Mouse (Mus musculus) spleen, adult 2 months (tissue): ENCODE data around the gene Ttll4. TPM values are rescaled to one million over a fixed set of nuclear protein-coding genes. Genes with fewer than 3 reads are reported as not detected.

Source experiments
- DNase-seq, 2 experiments: peaks; one replicate each; pipeline versions ENCODE4 v3.0.0 to v3.0.0-alpha.2; 2012 to 2021; ENCODE audit warnings: low spot score in 2 of 2, low read depth in 1 of 2
- H3K27ac ChIP-seq: fragments of 200-500 bp; 2 replicates; pipeline ENCODE4 v1.5.1; 2012; ENCODE audit warnings: low read length, inconsistent platforms; ENCODE audit not compliant: insufficient read depth
- H3K27me3 ChIP-seq: fragments of 200-500 bp; 2 replicates; pipeline ENCODE4 v1.6.1; 2012; ENCODE audit warnings: mild to moderate bottlenecking, moderate library complexity, low read length, inconsistent platforms; ENCODE audit not compliant: control insufficient read depth, insufficient read depth
- H3K36me3 ChIP-seq: fragments of 200-500 bp; 2 replicates; pipeline ENCODE4 v1.6.1; 2012; ENCODE audit warnings: mild to moderate bottlenecking, low read length, inconsistent platforms; ENCODE audit not compliant: control insufficient read depth, insufficient read depth
- H3K4me1 ChIP-seq: fragments of 200-500 bp; 2 replicates; pipeline ENCODE4 v1.6.1; 2011; ENCODE audit warnings: inconsistent platforms; ENCODE audit not compliant: control insufficient read depth, insufficient read depth, insufficient read length
- H3K4me3 ChIP-seq: fragments of 200-500 bp; 2 replicates; pipeline ENCODE4 v1.5.1; 2011; ENCODE audit warnings: mild to moderate bottlenecking, inconsistent platforms; ENCODE audit not compliant: insufficient read depth, insufficient read length; ENCODE audit errors: extremely low read depth
- CTCF ChIP-seq: fragments of 200-500 bp; IDR thresholded peaks from 2 replicates; pipeline ENCODE4 v1.5.1; 2011; ENCODE audit warnings: mild to moderate bottlenecking, inconsistent platforms; ENCODE audit not compliant: insufficient read depth, insufficient read length, insufficient replicate concordance; ENCODE audit errors: extremely low read depth
- POLR2A ChIP-seq: fragments of 200-500 bp; IDR thresholded peaks from 2 replicates; pipeline ENCODE4 v1.6.1; 2011; ENCODE audit warnings: low read depth, low read length, inconsistent platforms
- WGBS: fragments of 180-500 bp; shearing (Covaris S2); methylation state at CpG from one replicate; pipeline ENCODE4 v1.1.7; 2018; 5-methylcytosine and 5-hydroxymethylcytosine counted together
- polyA plus RNA-seq: library from polyadenylated mRNA; depleted of rRNA; stranded (reverse); fragments of >200 nt; gene quantifications from 2 replicates; pipeline ENCODE4 v1.2.3, GENCODE M21; 2012; rRNA removed

Ttll4 gene
- 10.4 and 13.4 TPM in 2 replicates for polyA plus RNA-seq

DNA sequence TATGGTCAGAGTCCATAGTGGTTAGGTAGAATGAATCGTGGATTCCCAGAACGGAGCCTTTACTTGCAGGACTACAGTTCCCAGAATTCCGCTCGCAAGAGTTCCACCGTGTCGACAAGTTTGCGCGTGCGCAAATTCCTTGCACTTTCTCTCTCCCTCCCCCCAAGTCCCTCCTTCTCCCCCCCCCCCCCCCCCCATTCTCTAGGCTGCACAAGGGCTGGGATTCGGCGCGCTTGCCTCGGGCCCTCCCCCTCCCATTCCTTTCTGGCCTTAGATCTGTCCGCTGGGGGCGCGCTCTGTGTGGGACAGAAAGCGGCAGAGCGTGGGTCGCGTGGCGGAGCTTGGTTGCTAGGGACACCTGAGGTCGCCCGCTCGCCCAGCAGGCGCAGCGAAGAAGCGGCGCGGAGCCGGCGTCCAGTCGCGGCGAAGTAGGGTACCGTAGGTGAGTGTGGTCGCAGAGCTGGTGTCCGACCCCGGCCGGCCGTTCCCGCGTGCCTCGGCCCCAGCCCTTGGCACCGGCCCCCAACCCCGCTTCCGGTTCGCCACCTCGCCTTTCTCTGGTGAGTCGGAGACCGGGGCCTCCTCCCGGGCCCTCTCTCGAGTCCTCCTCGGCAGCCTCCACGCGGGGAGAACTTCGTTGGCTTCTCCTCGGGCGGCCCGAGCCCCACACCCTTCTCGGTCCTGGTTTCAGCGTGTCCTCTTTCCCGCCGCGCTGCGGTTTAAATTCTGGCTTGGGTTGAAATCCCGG is at the start of gene Ttll4:
Gene Ttll4 (plus strand): TSS at position 298 of the 748 bp plus-strand sequence.
- Histone ChIP-seq H3K27ac (peak within 1 kb of the TSS; percentile 59; the same call in 1 of the 2 replicates), H3K4me1 (no peaks in the 10 kb centered on the region), H3K4me3 (peak within 1 kb of the TSS; percentile 94), H3K36me3 (no peaks in the 10 kb centered on the region), H3K27me3 (no peaks in the 10 kb centered on the region)
- peak; percentile 76 to 89 for DNase-seq
- TF ChIP-seq POLR2A = no peak
- peak; percentile 62; the same call in 1 of the 2 replicates for TF ChIP-seq CTCF
- WGBS = under 1% methylated on average over 62 of the region's 66 CpGs

DNA sequence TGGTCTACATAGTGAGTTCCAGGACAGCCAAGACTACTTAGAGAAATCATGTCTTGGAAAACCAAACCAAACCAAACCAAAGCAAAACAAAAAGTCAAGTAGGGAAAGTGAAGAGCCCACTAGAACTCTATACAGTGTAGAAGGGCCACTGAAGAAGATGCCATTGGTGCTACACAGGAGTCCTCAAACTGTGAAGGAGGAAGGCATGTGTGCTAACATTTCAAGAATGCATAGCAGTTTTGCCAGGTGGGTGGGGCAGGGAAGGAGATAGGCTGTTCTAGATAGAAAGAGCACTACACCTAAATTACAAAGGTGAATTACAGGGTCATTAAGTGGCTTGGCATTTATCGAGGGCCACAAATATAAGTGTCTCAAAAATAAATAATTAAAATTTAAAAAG is 37.4 kb upstream of the Ttll4 start:
- TF ChIP-seq CTCF (no peak), POLR2A (no peak)
- Histone ChIP-seq H3K27ac (no peak overlapping the region), H3K27me3 (no peaks in the 10 kb centered on the region), H3K36me3 (no peaks in the 10 kb centered on the region), H3K4me1 (no peaks in the 10 kb centered on the region), H3K4me3 (no peak overlapping the region)
- WGBS = 88% methylated on average over 1 of the region's 1 CpGs
- no peak for DNase-seq

DNA sequence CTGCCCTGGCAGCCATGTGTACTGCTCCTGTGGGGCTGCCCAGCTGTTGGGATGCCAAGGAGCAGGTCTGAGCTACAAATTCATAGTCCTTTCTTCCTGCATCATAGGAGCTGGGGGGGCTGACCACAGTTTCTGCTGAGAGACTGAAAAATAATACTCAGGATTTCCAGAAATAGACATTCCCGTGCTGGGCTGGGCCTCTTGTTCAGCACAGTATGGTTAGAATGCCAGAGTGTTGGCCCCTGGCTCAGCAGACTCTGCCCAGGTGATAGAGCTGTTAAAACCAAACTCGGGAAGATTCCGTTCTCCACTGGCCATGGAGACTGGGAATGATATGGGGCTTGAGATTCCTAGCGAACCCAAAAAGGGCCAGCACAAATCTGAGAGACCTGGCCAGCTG is 35.5 kb upstream of the Ttll4 start:
- WGBS = 73% methylated on average over 4 of the region's 4 CpGs
- TF ChIP-seq POLR2A = no peak
- no peak for TF ChIP-seq CTCF
- no peaks in the 10 kb centered on the region for H3K4me1 ChIP-seq
- no peak overlapping the region for H3K27ac ChIP-seq
- no peaks in the 10 kb centered on the region for H3K36me3 ChIP-seq
- DNase-seq = no peak
- H3K27me3 ChIP-seq = no peaks in the 10 kb centered on the region
- no peak overlapping the region for H3K4me3 ChIP-seq

DNA sequence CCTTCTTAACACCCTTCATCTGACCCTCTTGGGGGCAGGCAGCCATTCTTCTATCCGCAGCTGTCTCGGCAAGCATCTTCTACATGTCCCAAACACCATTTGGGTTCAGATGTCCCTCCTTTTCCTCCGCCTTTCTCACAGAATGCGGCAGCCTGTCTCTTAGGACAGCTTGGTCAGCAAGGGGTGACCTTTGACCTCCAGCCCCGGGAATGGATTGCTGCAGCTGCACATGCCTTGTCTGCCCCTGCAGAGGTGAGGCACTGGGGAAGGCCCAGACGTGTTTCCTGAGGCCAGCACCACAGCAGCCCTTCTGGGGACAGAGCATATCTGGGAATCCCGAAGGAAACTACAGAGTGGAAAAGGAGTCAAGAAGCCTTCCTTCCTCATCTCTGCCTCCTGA is 33.5 kb upstream of the Ttll4 start:
- no peaks in the 10 kb centered on the region for H3K27me3 ChIP-seq
- H3K4me1 ChIP-seq = no peaks in the 10 kb centered on the region
- no peak for DNase-seq
- H3K27ac ChIP-seq = no peak overlapping the region
- WGBS = 75% methylated on average over 7 of the region's 7 CpGs
- TF ChIP-seq CTCF = no peak
- TF ChIP-seq POLR2A = no peak
- no peaks in the 10 kb centered on the region for H3K36me3 ChIP-seq
- H3K4me3 ChIP-seq = no peak overlapping the region

DNA sequence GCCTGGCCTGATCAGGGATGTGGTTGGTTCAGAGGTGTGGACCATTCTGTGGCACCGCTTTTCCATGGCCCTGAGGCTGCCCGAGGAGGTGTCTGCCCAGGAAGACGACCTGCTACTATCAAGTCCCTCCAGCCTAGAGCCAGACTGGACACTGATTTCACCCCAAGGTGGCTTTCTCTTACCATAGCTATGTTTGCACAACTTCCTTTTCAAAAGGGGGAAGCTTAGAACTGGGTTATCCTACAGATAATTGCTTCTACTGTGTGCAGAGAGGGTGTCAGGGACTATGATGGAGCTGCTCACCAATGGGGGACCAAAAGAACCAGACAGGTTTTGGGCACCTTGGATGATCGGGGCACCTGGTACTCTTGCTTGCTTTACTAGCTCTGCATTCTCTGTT is 28.8 kb upstream of the Ttll4 start:
- Histone ChIP-seq H3K27me3 (no peaks in the 10 kb centered on the region), H3K4me1 (no peaks in the 10 kb centered on the region), H3K27ac (no peak overlapping the region), H3K4me3 (no peak overlapping the region), H3K36me3 (no peaks in the 10 kb centered on the region)
- TF ChIP-seq POLR2A (no peak), CTCF (no peak)
- WGBS = 80% methylated on average over 4 of the region's 4 CpGs
- DNase-seq = no peak

DNA sequence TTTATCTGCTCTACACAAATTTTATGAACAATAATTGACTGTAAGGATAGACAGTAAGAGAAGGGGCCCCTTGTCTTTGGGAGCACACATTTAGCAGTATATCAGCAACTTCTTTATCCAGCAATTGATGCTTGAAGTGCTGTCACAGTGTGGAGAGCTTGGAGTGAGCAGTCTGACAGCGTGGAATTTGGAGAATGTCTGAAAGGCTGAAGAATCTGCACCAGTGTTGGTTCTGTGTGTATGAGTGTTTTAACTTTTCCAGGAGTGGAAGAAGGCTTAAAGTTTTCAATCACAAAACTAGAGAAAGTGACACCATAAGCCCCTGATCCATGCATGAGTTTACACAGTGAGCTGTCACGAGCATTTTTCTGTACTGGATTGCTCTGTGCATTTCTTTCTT is 18.0 kb upstream of the Ttll4 start:
- WGBS = 85% methylated on average over 2 of the region's 2 CpGs
- DNase-seq = no peak
- no peaks in the 10 kb centered on the region for H3K27me3 ChIP-seq
- H3K36me3 ChIP-seq = no peaks in the 10 kb centered on the region
- no peak overlapping the region for H3K27ac ChIP-seq
- TF ChIP-seq CTCF = no peak
- no peak for TF ChIP-seq POLR2A
- H3K4me1 ChIP-seq = no peaks in the 10 kb centered on the region
- H3K4me3 ChIP-seq = no peak overlapping the region

DNA sequence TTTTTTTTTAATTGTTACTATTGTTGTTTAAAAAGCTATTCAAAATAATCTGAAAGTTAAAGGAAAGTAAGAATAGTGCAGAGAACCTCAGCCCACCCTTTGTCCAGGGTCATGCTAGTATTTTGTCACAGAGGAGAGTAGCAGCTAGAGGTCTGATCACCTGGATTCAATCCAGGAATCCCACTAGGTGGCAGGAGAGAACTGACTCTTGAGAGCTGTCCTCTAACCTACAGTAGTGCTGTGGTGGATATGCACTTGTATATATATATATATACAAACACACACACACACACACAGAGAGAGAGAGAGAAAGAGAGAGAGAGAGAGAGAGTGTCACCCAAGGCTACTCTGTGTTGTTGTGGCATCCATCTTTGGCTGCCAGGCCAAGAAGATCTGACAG is 17.6 kb upstream of the Ttll4 start:
- DNase-seq = no peak
- no peak overlapping the region for H3K4me3 ChIP-seq
- H3K27ac ChIP-seq = no peak overlapping the region
- TF ChIP-seq CTCF (no peak), POLR2A (no peak)
- no peaks in the 10 kb centered on the region for H3K27me3 ChIP-seq
- H3K36me3 ChIP-seq = no peaks in the 10 kb centered on the region
- H3K4me1 ChIP-seq = no peaks in the 10 kb centered on the region
